Mouse (Mus musculus): Measurements from ENCODE around the gene Defb19.

The Defb19 gene

GRCm38 (mm10) chr2:152580107-152580506, at the start of gene Defb19:
Gene Defb19, minus strand, starts transcription at chr2:152580312.
- no peak for DNase-seq (ENCODE audit: low read depth, low spot score)

- no peak for DNase-seq (ENCODE audit: low read depth, low spot score)
Observed at GRCm38 (mm10) chr2:152629904-152630303, 49.8 kb upstream of the Defb19 start.

DNA sequence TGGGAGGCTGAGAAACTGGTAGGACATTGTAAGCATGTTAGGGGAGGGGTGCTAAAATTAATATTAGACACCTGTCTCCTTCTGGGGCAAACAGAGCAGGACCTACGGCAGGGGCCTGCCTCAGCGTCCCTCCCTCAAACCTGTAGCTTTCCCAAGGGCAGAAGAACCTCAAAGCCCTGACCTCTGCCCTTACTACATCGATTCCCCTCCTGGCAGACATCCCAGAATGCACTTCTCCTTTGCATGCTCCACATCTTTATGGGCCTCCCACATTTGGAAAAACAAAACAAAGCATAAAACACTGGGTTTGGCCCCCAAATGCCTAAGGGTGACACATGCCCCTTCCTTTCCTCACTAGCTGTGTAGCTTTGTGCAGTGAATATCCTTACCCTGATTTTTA, 49.1 kb upstream of the Defb19 start:
- DNase-seq (ENCODE audit: low read depth, low spot score) = no peak

- no peak for DNase-seq (ENCODE audit: low read depth, low spot score)
Observed at GRCm38 (mm10) chr2:152628066-152628465, 48.0 kb upstream of the Defb19 start.

DNA sequence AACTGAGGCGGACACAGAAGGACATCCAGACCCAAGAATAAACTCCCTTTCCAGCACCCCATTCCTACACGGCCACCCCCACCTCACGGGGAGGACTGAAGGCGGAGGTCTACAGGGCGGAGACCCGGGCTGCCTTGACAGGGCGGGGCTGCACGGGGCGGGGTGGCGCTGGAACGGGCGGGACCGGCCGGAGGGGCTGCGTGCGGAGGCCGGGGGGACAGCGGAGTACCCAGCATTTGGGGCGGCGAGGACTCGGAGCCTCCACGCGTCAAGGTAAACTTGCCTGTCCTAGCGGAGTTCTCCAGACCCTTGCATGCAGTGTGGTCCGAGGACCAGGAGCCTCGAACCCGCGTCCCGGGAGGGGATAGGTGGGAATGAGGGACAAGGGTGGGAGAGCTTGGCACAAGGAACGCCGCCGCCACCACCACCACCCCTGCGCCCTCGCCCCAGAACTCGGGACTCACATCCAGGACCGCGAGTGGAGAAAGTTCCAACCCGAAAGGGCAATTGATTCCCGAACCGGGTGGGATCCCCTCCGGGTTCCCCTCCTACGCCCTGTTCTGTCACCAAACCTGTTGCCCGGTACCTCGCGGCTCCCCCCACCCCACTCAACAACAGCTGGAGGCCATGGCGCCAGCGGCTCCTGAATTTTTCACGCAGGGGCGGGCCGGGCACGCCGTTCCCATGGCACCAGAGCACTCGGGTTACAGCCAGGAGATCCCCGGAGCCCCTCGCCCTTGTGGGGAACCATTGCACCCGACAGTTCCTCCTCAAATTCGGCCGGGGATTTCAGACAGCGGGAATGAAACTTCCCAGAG, 46.9 kb upstream of the Defb19 start, which contains the start of gene Rem1:
Gene Rem1, plus strand, starts transcription at position 178 of the 818 bp plus-strand sequence.
- peak; percentile 46 for DNase-seq (ENCODE audit: low read depth, low spot score)

- no peak for DNase-seq (ENCODE audit: low read depth, low spot score)
Observed at GRCm38 (mm10) chr2:152625256-152625655, 45.1 kb upstream of the Defb19 start.

DNA sequence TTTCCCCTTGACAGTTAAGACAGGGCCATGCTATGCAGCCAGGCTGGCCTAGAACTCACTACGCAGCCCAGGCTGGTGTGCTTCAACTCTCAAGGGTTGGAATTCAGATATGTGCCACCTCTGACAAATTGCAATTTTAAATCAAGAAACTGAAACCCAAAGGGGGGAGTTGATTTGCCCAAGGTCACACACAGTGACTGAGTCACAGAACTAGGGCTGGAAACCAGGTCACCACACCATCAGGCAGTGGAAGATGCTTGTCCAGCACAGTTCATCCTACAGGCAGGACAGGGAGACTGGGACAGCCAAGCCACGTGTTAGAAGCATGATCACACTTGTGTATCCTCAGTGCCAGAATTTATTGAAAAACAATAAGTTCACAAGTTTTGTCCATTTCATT, 44.5 kb upstream of the Defb19 start:
- no peak for DNase-seq (ENCODE audit: low read depth, low spot score)

DNA sequence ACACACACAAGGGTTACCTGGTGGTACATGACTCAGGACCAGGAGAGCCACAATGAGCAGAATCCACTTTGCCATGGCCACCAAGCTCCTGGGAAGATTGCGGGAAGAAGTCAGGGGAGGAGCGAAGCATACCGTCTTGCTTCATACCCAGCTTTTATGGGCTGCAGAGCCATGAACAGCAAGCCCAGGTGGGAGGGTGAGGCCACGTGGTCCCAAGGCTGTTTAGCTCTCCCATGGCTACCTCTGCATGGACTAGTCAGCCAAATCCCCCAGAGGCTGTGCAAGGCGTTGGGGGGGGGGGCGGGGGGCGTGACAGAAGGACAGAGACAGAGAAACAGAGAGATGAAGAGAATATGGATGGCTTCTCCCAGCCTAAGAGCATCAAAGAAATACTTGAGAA, 42.8 kb upstream of the Defb19 start, which contains the start of gene Defb25:
Gene Defb25, minus strand, starts transcription at position 101 of the 400 bp plus-strand sequence.
- DNase-seq (ENCODE audit: low read depth, low spot score) = no peak

- no peak for DNase-seq (ENCODE audit: low read depth, low spot score)
Observed at GRCm38 (mm10) chr2:152622151-152622550, 42.0 kb upstream of the Defb19 start.

DNA sequence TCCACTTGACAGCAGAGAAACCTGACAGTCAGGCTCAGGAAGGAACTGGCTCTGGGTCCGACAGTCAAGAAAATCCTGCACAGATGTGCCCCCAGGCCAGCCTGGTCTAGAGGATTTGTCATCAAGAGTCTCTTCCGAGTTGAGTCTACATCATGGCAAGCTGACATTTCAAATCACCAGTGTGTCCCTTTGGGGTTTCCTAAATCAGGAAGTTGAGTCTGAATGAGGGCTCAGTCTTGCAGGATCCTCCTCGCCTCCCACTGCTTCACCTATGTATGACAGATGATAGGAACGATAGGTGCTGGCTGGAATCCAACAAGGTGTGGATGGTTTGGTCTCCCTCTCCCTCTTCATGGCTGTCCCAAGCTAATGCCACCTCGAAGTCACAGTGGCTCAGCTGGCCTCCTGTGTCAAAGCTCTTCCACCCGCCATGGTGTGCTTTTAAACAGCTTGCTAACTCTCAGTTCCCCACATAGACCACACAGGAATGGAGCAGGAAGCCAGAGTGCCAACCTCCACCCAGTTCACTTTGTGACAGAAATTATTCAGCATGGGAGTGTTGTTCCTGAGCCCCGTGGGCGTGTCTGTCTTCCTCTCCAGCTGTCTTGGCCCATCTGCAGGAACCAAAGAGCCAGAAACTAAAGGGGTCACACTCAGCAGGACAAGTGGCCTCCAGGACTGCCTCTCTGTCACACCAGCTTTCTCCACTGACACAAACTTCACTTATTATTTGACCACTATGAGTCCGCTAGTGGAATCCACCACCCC, 40.4 kb upstream of the Defb19 start:
- no peak for DNase-seq (ENCODE audit: low read depth, low spot score)

GRCm38 (mm10) chr2:152617374-152617773, 37.3 kb upstream of the Defb19 start:
- peak; percentile 81 for DNase-seq (ENCODE audit: low read depth, low spot score)

- no peak for DNase-seq (ENCODE audit: low read depth, low spot score)
Observed at GRCm38 (mm10) chr2:152616470-152616869, 36.4 kb upstream of the Defb19 start.

- DNase-seq (ENCODE audit: low read depth, low spot score) = peak; percentile 84
Observed at GRCm38 (mm10) chr2:152615563-152615962, 35.5 kb upstream of the Defb19 start.

DNA sequence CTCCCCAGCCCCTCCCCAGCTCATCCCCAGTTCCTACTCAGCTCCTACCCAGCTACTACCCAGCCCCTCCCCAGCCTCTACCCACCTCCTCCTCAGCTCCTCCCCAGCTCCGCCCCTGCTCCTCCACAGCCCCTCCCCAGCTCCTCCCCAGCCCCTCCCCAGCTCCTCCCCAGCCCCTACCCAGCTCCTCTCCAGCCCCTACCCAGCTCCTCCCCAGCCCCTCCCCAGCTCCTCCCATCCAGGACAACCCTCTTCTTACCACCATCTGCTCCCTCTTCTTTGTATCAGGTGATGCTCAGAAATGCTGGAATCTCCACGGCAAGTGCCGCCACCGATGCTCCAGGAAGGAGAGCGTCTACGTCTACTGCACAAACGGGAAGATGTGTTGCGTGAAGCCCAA, 32.1 kb upstream of the Defb19 start:
- peak; percentile 87 for DNase-seq (ENCODE audit: low read depth, low spot score)

GRCm38 (mm10) chr2:152608719-152609118, 28.6 kb upstream of the Defb19 start:
- peak; percentile 69 for DNase-seq (ENCODE audit: low read depth, low spot score)

GRCm38 (mm10) chr2:152607746-152608145, 27.6 kb upstream of the Defb19 start:
- DNase-seq (ENCODE audit: low read depth, low spot score) = no peak

GRCm38 (mm10) chr2:152604057-152604456, 23.9 kb upstream of the Defb19 start, which contains the start of gene Defb36:
Gene Defb36, plus strand, starts transcription at chr2:152604327.
- peak; percentile 83 for DNase-seq (ENCODE audit: low read depth, low spot score)

DNA sequence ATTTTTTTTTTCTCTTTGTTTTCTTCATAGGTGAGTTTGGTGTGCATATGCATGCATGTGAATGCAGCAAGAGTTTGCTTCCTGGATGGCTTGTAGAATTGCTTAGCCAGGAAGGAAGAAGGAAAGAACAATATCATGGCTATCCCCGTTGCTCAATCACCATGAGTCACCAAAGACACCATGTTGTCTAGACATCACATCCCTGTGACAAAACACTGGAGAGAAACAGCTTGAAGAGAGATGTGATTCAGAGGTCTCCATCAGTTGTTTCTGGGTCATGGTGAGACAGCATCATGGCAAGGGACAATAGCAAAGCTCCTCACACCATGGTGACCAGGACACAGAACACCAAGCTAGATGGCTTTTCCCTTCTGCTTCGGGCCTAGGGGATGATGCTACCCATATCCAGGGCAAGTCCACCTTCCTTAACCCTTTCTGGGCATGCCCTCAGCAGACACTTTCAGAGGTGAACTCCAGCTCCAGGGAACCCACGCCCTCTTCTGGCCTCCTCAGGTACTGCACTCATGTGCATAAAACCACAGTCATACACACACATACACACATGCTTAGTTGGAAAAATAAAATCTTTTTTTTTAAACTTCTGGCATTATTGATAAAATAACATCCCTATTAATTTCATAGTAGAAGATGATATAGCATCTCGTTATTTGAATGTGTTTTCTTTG, 21.3 kb upstream of the Defb19 start:
- DNase-seq (ENCODE audit: low read depth, low spot score) = peak; percentile 37

- DNase-seq (ENCODE audit: low read depth, low spot score) = no peak
Observed at GRCm38 (mm10) chr2:152600076-152600475, 20.0 kb upstream of the Defb19 start.

DNA sequence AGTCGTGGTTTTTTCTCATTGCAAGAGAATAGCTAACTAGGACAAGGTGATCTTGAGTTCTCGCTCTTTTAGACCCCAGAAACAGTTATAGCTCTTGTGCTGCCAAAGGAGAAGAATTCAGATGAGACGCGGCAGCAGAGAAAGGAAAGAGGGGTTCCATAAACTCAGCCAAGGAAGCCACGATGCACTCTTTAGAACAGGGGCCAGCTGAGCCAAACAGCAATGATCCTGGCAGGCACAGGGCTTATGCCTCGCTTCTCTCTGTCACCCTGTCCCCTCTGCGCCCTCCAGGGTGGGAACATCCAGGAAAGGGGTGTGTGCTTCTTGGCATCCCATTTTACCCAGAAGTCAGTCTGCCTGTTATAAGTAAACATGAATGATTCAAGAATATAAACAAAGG, 19.2 kb upstream of the Defb19 start, which contains the start of gene Defb45:
Gene Defb45, minus strand, starts transcription at position 101 of the 400 bp plus-strand sequence.
- no peak for DNase-seq (ENCODE audit: low read depth, low spot score)

DNA sequence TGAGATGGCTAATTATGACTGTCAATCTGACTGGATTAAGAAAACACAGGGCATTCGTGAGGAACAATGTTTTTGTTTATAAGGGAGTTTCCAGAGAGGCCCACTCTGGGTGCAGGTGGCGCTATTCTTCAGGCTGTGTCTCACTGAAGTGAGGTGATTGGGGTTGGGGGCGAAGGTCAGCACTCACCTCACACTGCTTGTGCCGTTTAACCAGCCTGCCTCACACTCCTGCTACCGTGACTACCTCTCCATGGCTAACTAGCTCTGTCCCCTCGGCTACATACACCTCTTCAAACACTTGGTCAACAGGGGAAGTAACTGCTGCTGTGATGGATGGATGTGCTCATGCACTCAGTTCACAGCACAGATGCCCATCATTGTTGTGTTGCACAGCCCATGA, 8.9 kb upstream of the Defb19 start:
- no peak for DNase-seq (ENCODE audit: low read depth, low spot score)

DNA sequence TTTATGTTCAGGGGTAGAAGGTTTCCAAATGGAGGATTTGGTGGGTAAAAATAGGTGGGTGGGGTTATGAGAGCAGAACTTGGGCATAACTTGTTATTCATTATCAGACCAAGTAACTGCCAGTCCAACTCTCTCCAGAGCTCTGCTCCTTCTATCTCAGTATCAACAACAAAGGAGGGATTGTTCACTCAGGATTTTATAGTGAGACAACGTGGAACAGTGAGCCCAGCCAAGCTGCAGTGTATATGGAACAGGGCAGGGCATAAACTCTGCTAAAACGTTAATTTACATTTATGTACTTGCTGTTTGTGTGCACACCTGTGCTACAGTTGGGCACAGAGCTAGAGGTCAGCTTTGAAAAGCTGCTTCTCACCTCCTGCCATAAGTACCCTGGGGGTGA, 8.3 kb upstream of the Defb19 start:
- DNase-seq (ENCODE audit: low read depth, low spot score) = no peak
